Mouse (Mus musculus) forebrain, postnatal 0 days (tissue): Measurements from ENCODE around the gene Kirrel3. TPM values are rescaled to one million over a fixed set of nuclear protein-coding genes. Genes with fewer than 3 reads are reported as not detected.

Source experiments
- ATAC-seq: fragments of 200-750 bp; cut with Nextera tagmentation; 2 replicates; pipeline ENCODE4 v1.8.0; 2017; ENCODE audit warnings: mild to moderate bottlenecking, moderate library complexity
- DNase-seq: peaks from one replicate; pipeline ENCODE4 v3.0.0-alpha.2; 2015
- H3K27ac ChIP-seq: fragments of 300-500 bp; sonication (generic); 2 replicates; pipeline ENCODE4 v1.5.1; 2014; ENCODE audit warnings: low read depth, mild to moderate bottlenecking, antibody characterized with exemption, low read length, moderate library complexity, mixed read lengths
- H3K27me3 ChIP-seq: fragments of 300-500 bp; sonication (generic); 2 replicates; pipeline ENCODE4 v1.6.1; 2014; ENCODE audit warnings: mild to moderate bottlenecking, low read length, mixed read lengths; ENCODE audit not compliant: insufficient read depth
- H3K36me3 ChIP-seq: fragments of 300-500 bp; sonication (generic); 2 replicates; pipeline ENCODE4 v1.6.1; 2014; ENCODE audit warnings: mild to moderate bottlenecking, moderate library complexity; ENCODE audit not compliant: insufficient read depth
- H3K4me1 ChIP-seq: fragments of 300-500 bp; sonication (generic); 2 replicates; pipeline ENCODE4 v1.6.1; 2014; ENCODE audit warnings: antibody characterized with exemption; ENCODE audit not compliant: insufficient read depth
- H3K4me2 ChIP-seq: fragments of 300-500 bp; sonication (generic); 2 replicates; pipeline ENCODE4 v1.6.1; 2014; ENCODE audit warnings: low read depth, mild to moderate bottlenecking, moderate library complexity
- H3K4me3 ChIP-seq: fragments of 300-500 bp; sonication (generic); 2 replicates; pipeline ENCODE4 v1.5.1; 2014; ENCODE audit warnings: low read depth, low read length, mixed read lengths
- H3K9ac ChIP-seq: fragments of 300-500 bp; sonication (generic); 2 replicates; pipeline ENCODE4 v1.6.1; 2014; ENCODE audit warnings: mild to moderate bottlenecking
- H3K9me3 ChIP-seq: fragments of 300-500 bp; sonication (generic); 2 replicates; pipeline ENCODE4 v1.6.1; 2016; ENCODE audit warnings: low read length
- CTCF ChIP-seq: sonication (generic); IDR thresholded peaks from 2 replicates; pipeline ENCODE4 v1.5.1; 2016; ENCODE audit warnings: antibody characterized with exemption, control low read depth, low read depth
- WGBS: fragments of 180-500 bp; shearing (Covaris S2); extraction: QIAGEN DNeasy Blood & Tissue Kit; methylation state at CpG from one replicate; pipeline ENCODE4 v1.1.7; 2014; 5-methylcytosine and 5-hydroxymethylcytosine counted together
- polyA plus RNA-seq: library from polyadenylated mRNA; unstranded; fragments of >200 nt; fragmentation: Nextera tagmentation; extraction: Ambion mirVana; gene quantifications from 2 replicates; pipeline ENCODE4 v1.2.1, GENCODE M21; 2015
- total RNA-seq: library from RNA; depleted of rRNA; stranded (reverse); fragments of >200 nt; gene quantifications from 2 replicates; pipeline ENCODE4 v1.2.3, GENCODE M21; 2014

The Kirrel3 gene
- total and polyA plus RNA-seq, 2 experiments from 2014 or later: 35.3 to 57.6 TPM

- no peaks in the 10 kb centered on the region for H3K36me3 ChIP-seq
- DNase-seq: no peak
- 77% methylated on average over 4 of the region's 4 CpGs for WGBS
- H3K4me2 ChIP-seq: no peak overlapping the region
- TF ChIP-seq CTCF: no peak
- peaks cover 3% of the 10 kb centered on the region; the same call in 1 of the 2 replicates for H3K4me1 ChIP-seq
- H3K9ac ChIP-seq: no peak overlapping the region
- H3K27ac ChIP-seq: no peak overlapping the region
- no peak overlapping the region for H3K4me3 ChIP-seq
- H3K27me3 ChIP-seq: no peaks in the 10 kb centered on the region
- no peaks in the 10 kb centered on the region for H3K9me3 ChIP-seq
- no peak for ATAC-seq
Observed at GRCm38 (mm10) chr9:34573906-34574305, 88.2 kb downstream of the Kirrel3 start.

- no peak for TF ChIP-seq CTCF
- no peaks in the 10 kb centered on the region for H3K36me3 ChIP-seq
- no peaks in the 10 kb centered on the region for H3K27me3 ChIP-seq
- no peak overlapping the region for H3K4me2 ChIP-seq
- peaks cover 3% of the 10 kb centered on the region; the same call in 1 of the 2 replicates for H3K4me1 ChIP-seq
- no peak overlapping the region for H3K27ac ChIP-seq
- H3K4me3 ChIP-seq: no peak overlapping the region
- ATAC-seq (no peak), DNase-seq (no peak)
- WGBS: 79% methylated on average over 6 of the region's 6 CpGs
- no peak overlapping the region for H3K9ac ChIP-seq
- H3K9me3 ChIP-seq: no peaks in the 10 kb centered on the region
Observed at GRCm38 (mm10) chr9:34574611-34575010, 88.9 kb downstream of the Kirrel3 start.

- no peaks in the 10 kb centered on the region for H3K9me3 ChIP-seq
- no peak for DNase-seq
- no peak overlapping the region for H3K4me2 ChIP-seq
- H3K27ac ChIP-seq: no peak overlapping the region
- no peaks in the 10 kb centered on the region for H3K27me3 ChIP-seq
- TF ChIP-seq CTCF: no peak
- no peak overlapping the region for H3K9ac ChIP-seq
- no peak overlapping the region for H3K4me3 ChIP-seq
- peaks cover 3% of the 10 kb centered on the region; the same call in 1 of the 2 replicates for H3K4me1 ChIP-seq
- 79% methylated on average over 6 of the region's 6 CpGs for WGBS
- no peak for ATAC-seq
- no peaks in the 10 kb centered on the region for H3K36me3 ChIP-seq
Observed at GRCm38 (mm10) chr9:34579174-34579573, 93.5 kb downstream of the Kirrel3 start.

- no peak overlapping the region for H3K9ac ChIP-seq
- ATAC-seq: no peak
- no peak overlapping the region for H3K27ac ChIP-seq
- H3K4me1 ChIP-seq: no peaks in the 10 kb centered on the region
- no peaks in the 10 kb centered on the region for H3K9me3 ChIP-seq
- H3K4me3 ChIP-seq: no peak overlapping the region
- H3K36me3 ChIP-seq: no peaks in the 10 kb centered on the region
- H3K4me2 ChIP-seq: no peak overlapping the region
- no peak for DNase-seq
- no peak for TF ChIP-seq CTCF
- no peaks in the 10 kb centered on the region for H3K27me3 ChIP-seq
- WGBS: 50% methylated on average over 1 of the region's 1 CpGs
Observed at GRCm38 (mm10) chr9:34580059-34580458, 94.4 kb downstream of the Kirrel3 start.

GRCm38 (mm10) chr9:34582496-34582895 lies 96.8 kb downstream of the Kirrel3 start:
- no peak overlapping the region for H3K27ac ChIP-seq
- 0 out of 2 replicates have a peak, but pooled peaks cover 2% of the 10 kb centered on the region for H3K4me1 ChIP-seq
- no peak for ATAC-seq
- no peak for TF ChIP-seq CTCF
- no peak overlapping the region for H3K9ac ChIP-seq
- H3K4me3 ChIP-seq: no peak overlapping the region
- H3K36me3 ChIP-seq: no peaks in the 10 kb centered on the region
- WGBS: 82% methylated on average over 1 of the region's 1 CpGs
- no peaks in the 10 kb centered on the region for H3K27me3 ChIP-seq
- no peak overlapping the region for H3K4me2 ChIP-seq
- DNase-seq: no peak
- no peaks in the 10 kb centered on the region for H3K9me3 ChIP-seq

GRCm38 (mm10) chr9:34585487-34585886 lies 99.8 kb downstream of the Kirrel3 start:
- Histone ChIP-seq H3K9ac (no peak overlapping the region), H3K36me3 (no peaks in the 10 kb centered on the region), H3K4me2 (no peak overlapping the region), H3K9me3 (no peaks in the 10 kb centered on the region), H3K27me3 (no peaks in the 10 kb centered on the region), H3K4me3 (no peak overlapping the region), H3K27ac (no peak overlapping the region), H3K4me1 (0 out of 2 replicates have a peak, but pooled peaks cover 2% of the 10 kb centered on the region)
- no peak for DNase-seq
- TF ChIP-seq CTCF: no peak
- WGBS: 48% methylated on average over 2 of the region's 2 CpGs
- no peak for ATAC-seq

GRCm38 (mm10) chr9:34586080-34586479 lies 100.4 kb downstream of the Kirrel3 start:
- ATAC-seq (no peak), DNase-seq (no peak)
- Histone ChIP-seq H3K4me2 (no peak overlapping the region), H3K27me3 (no peaks in the 10 kb centered on the region), H3K27ac (no peak overlapping the region), H3K4me3 (no peak overlapping the region), H3K4me1 (0 out of 2 replicates have a peak, but pooled peaks cover 2% of the 10 kb centered on the region), H3K36me3 (no peaks in the 10 kb centered on the region), H3K9me3 (no peaks in the 10 kb centered on the region), H3K9ac (no peak overlapping the region)
- 54% methylated on average over 2 of the region's 2 CpGs for whole genome bisulfite sequencing
- no peak for TF ChIP-seq CTCF
